Mouse (Mus musculus) C2C12 (cell line): ENCODE results near the gene Abcb4. TPM values are rescaled to one million over a fixed set of nuclear protein-coding genes. Genes with fewer than 3 reads are reported as not detected.

ENCODE experiments used
- H3K27me3 ChIP-seq: one replicate; pipeline ENCODE4 v1.6.1; 2011; ENCODE audit not compliant: control insufficient read depth, insufficient read depth, insufficient read length
- H3K36me3 ChIP-seq: one replicate; pipeline ENCODE4 v1.6.1; 2011; ENCODE audit not compliant: control insufficient read depth, insufficient read depth
- H3K4me3 ChIP-seq: one replicate; pipeline ENCODE4 v1.5.1; 2011; ENCODE audit warnings: mild to moderate bottlenecking, control low read depth; ENCODE audit not compliant: poor library complexity, insufficient read depth, severe bottlenecking
- H3K79me2 ChIP-seq: one replicate; pipeline ENCODE4 v1.6.1; 2011; ENCODE audit not compliant: control insufficient read depth, insufficient read depth
- H3K79me3 ChIP-seq: one replicate; pipeline ENCODE4 v1.6.1; 2011; ENCODE audit warnings: low read depth, control low read depth
- H3ac ChIP-seq: one replicate; pipeline ENCODE3; 2011; ENCODE audit warnings: low read depth; ENCODE audit not compliant: control insufficient read depth, insufficient read length
- CEBPB ChIP-seq: IDR thresholded peaks from one replicate; pipeline ENCODE4 v1.6.1; 2011; ENCODE audit warnings: low read depth, mild to moderate bottlenecking, control low read depth, moderate library complexity
- CTCF ChIP-seq: IDR thresholded peaks from one replicate; pipeline ENCODE4 v1.5.1; 2011; ENCODE audit not compliant: control insufficient read depth, insufficient read depth, insufficient read length
- FOSL1 ChIP-seq: IDR thresholded peaks from one replicate; pipeline ENCODE4 v1.8.0; 2011; ENCODE audit warnings: mild to moderate bottlenecking, low read length; ENCODE audit not compliant: poor library complexity, insufficient read depth, severe bottlenecking
- MAX ChIP-seq: IDR thresholded peaks from one replicate; pipeline ENCODE4 v1.6.1; 2011; ENCODE audit warnings: mild to moderate bottlenecking, control low read depth
- MYOD1 ChIP-seq: IDR thresholded peaks from one replicate; pipeline ENCODE4 v1.6.1; 2011; ENCODE audit warnings: low read depth; ENCODE audit not compliant: control insufficient read depth, insufficient read length
- MYOG ChIP-seq: IDR thresholded peaks from one replicate; pipeline ENCODE4 v1.6.1; 2011; ENCODE audit not compliant: control insufficient read depth, insufficient read length; ENCODE audit errors: extremely low read depth
- USF1 ChIP-seq: IDR thresholded peaks from one replicate; pipeline ENCODE4 v1.6.1; 2011; ENCODE audit warnings: low read depth, mild to moderate bottlenecking, control low read depth, moderate library complexity
- polyA plus RNA-seq: library from polyadenylated mRNA; unstranded; fragments of >200 nt; fragmentation: generic; extraction: Trizol; gene quantifications from one replicate; pipeline ENCODE4 v1.2.1, GENCODE M21; 2012; ENCODE audit warnings: missing spikeins

The Abcb4 gene
- polyA plus RNA-seq, 1 experiment: 0.06 TPM

GRCm38 (mm10) chr5:8960534-8960933 lies 67.0 kb downstream of the Abcb4 start:
- Histone ChIP-seq H3K4me3 (no peak overlapping the region), H3K36me3 (peaks cover 9% of the 10 kb centered on the region), H3K79me3 (no peaks in the 10 kb centered on the region), H3ac (no peak overlapping the region), H3K27me3 (no peaks in the 10 kb centered on the region), H3K79me2 (no peaks in the 10 kb centered on the region)
- TF ChIP-seq MAX: no peak
- no peak for TF ChIP-seq USF1
- no peak for TF ChIP-seq MYOG
- TF ChIP-seq FOSL1: no peak
- TF ChIP-seq MYOD1: no peak
- TF ChIP-seq CEBPB: no peak
- no peak for TF ChIP-seq CTCF

DNA sequence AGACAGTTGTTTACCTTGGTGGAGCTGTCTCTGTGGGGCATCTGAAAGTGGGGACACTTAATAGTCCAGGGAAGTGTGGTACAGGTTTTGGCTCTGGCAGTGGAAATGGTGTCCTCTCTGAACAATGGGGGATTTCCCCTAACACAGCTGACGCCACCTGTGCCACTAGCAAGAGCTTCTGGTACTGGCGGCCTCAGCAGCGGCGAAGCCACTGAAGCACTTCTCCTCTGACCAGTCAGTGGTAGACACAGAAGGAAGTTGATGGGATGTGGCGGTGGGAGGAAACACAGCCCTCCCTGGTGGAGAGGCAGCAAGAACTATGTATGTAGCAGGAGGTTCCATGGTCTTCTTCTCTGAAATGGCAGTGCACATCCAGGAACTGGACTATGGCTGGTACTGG lies 71.0 kb downstream of the Abcb4 start:
- Histone ChIP-seq H3K36me3 (peaks cover 27% of the 10 kb centered on the region), H3K79me2 (no peaks in the 10 kb centered on the region), H3K27me3 (no peaks in the 10 kb centered on the region), H3ac (no peak overlapping the region), H3K4me3 (no peak overlapping the region), H3K79me3 (no peaks in the 10 kb centered on the region)
- TF ChIP-seq MYOG (no peak), FOSL1 (no peak), MYOD1 (no peak), CEBPB (no peak)

- H3K4me3 ChIP-seq: no peak overlapping the region
- no peaks in the 10 kb centered on the region for H3K79me3 ChIP-seq
- no peaks in the 10 kb centered on the region for H3K79me2 ChIP-seq
- no peaks in the 10 kb centered on the region for H3K27me3 ChIP-seq
- peaks cover 42% of the 10 kb centered on the region for H3K36me3 ChIP-seq
- H3ac ChIP-seq: no peak overlapping the region
- TF ChIP-seq MYOG: no peak
- TF ChIP-seq FOSL1: no peak
Measured at GRCm38 (mm10) chr5:8970694-8971093, 77.2 kb downstream of the Abcb4 start.

- H3K27me3 ChIP-seq: no peaks in the 10 kb centered on the region
- H3K4me3 ChIP-seq: no peak overlapping the region
- no peak for TF ChIP-seq FOSL1
- TF ChIP-seq MYOG: no peak
- TF ChIP-seq MAX: no peak
- no peak for TF ChIP-seq CEBPB
- no peak for TF ChIP-seq CTCF
- TF ChIP-seq MYOD1: no peak
- no peak for TF ChIP-seq USF1
- H3ac ChIP-seq: no peak overlapping the region
- H3K79me3 ChIP-seq: no peaks in the 10 kb centered on the region
- no peaks in the 10 kb centered on the region for H3K79me2 ChIP-seq
- H3K36me3 ChIP-seq: peaks cover 34% of the 10 kb centered on the region
Measured at GRCm38 (mm10) chr5:8972355-8972754, 78.8 kb downstream of the Abcb4 start.

DNA sequence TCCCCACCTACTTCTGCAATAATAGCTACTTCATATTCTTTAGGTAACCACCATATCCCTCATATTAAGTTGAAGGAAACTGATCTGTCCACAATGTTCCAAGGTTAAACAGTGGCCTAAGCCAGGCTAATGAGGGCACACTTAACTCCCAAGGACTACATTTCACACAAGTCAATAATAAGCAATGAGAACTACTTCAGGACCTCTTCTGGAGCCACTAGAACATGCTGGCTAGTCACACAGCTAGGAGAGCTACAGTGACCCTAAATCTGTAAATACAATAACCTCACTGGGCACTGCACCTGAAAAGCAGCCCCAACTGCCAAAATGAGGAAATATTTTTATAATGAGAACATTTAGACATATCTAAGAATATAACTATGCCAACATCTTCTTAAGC lies 81.2 kb downstream of the Abcb4 start:
- no peaks in the 10 kb centered on the region for H3K79me2 ChIP-seq
- peaks cover 24% of the 10 kb centered on the region for H3K36me3 ChIP-seq
- no peak overlapping the region for H3ac ChIP-seq
- no peaks in the 10 kb centered on the region for H3K79me3 ChIP-seq
- no peak for TF ChIP-seq CTCF
- TF ChIP-seq MYOD1: no peak
- no peak for TF ChIP-seq MYOG
- TF ChIP-seq MAX: no peak
- no peak for TF ChIP-seq CEBPB
- TF ChIP-seq FOSL1: no peak
- no peak for TF ChIP-seq USF1
- no peak overlapping the region for H3K4me3 ChIP-seq
- H3K27me3 ChIP-seq: no peaks in the 10 kb centered on the region

GRCm38 (mm10) chr5:8985470-8985869 lies 92.0 kb downstream of the Abcb4 start:
- Histone ChIP-seq H3K27me3 (no peaks in the 10 kb centered on the region), H3K79me3 (no peaks in the 10 kb centered on the region), H3K79me2 (no peaks in the 10 kb centered on the region), H3K36me3 (peaks cover 27% of the 10 kb centered on the region), H3K4me3 (no peak overlapping the region), H3ac (no peak overlapping the region)
- no peak for TF ChIP-seq CEBPB
- TF ChIP-seq MYOD1: no peak
- no peak for TF ChIP-seq MYOG
- TF ChIP-seq CTCF: no peak
- no peak for TF ChIP-seq MAX
- TF ChIP-seq FOSL1: no peak
- TF ChIP-seq USF1: no peak
